In the genomic region with DNA sequence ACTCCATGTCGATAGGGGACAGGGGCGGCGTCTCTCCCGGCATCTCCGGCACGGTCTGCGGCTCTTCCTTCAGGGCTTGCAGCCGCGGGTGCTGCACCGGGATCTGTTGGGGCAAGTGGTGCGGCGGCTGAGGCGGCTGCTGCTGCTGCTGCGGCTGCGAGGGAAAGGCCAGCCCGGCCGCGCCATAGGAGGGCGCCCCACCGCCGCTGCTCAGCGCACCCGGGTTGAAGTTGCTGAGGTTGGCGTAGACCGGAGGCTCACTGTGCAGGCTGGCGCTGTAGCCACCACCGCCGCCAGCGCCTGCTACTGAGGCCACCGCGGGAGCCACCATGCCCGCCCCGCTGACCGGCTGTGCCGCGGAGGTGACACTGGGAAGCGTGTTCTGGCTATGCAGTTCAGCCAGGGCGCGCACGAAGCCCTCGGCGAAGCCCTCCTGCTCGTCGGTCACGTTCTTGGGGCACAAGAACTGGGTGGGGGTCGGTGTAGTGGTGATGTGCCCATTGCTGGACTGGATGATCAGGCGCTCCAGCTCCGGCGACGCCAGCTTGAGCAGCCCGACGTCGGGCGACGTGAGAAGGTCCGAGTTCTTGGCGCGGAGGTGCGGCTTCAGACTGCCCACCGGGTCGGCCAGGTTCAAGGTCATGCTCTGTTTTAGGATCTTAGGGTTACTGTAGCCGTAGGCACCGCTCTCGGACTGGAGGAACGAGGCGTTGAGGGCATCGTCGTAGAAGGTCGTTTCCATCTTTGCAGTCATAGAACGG, we compare ENCODE assay signal across 8 mouse cellular contexts. TPM values are rescaled to one million over a fixed set of nuclear protein-coding genes. Genes with fewer than 3 reads are reported as not detected.
DNase-seq lines count a peak whose midpoint lies in the region; ATAC-seq and TF ChIP-seq lines count a peak whose summit lies in the region.

No protein-coding gene starts in this region.

- peak; percentile 11; the same call in 1 of the 2 replicates for ATAC-seq in forebrain, embryonic 13.5 days
- peak; percentile 10 for ATAC-seq in liver, embryonic 16.5 days (ENCODE audit: low read depth)
- ATAC-seq in neural tube, embryonic 13.5 days (ENCODE audit: low read depth) = peak; percentile 7; the same call in 1 of the 2 replicates

- no peak for TF ChIP-seq POLR2A in bone marrow macrophage, adult 2 months (IDR thresholded peaks at IDR 0.05; ENCODE audit: borderline replicate concordance, low read depth, low read length)

- peak; percentile 67 for DNase-seq in 3T3-L1 (ENCODE audit: low read depth, low spot score)
- peak; percentile 77 to 86 for DNase-seq in heart, postnatal 10 days
- DNase-seq in layer of hippocampus, adult 11-12 months (ENCODE audit: low spot score) = peak; percentile 79
- peak; percentile 54 for DNase-seq in telencephalon, adult 2 months (ENCODE audit: low read depth, low spot score)

- no peaks in the 10 kb centered on the region for H3K27me3 ChIP-seq in forebrain, embryonic 13.5 days
- H3K27me3 ChIP-seq in liver, embryonic 16.5 days (ENCODE audit: control insufficient read depth, insufficient read depth, low read depth, low read length) = peaks cover 43% of the 10 kb centered on the region
- H3K27me3 ChIP-seq in neural tube, embryonic 13.5 days = no peaks in the 10 kb centered on the region

- intact Hi-C loops in heart, postnatal 10 days (cut with DNase I) = loop anchor here (2.0 to 5.0 kb wide), 7 partner anchors 232 to 820 kb away; a partner anchor contains a TSS

- no peaks in the 10 kb centered on the region for H3K9me3 ChIP-seq in forebrain, embryonic 13.5 days (replicated peaks)
- no peaks in the 10 kb centered on the region for H3K9me3 ChIP-seq in liver, embryonic 16.5 days (replicated peaks; ENCODE audit: control insufficient read depth, low read length)
- no peaks in the 10 kb centered on the region for H3K9me3 ChIP-seq in neural tube, embryonic 13.5 days

- H3K9ac ChIP-seq in forebrain, embryonic 13.5 days = peak overlapping the region; percentile 97
- peak overlapping the region; percentile 65 for H3K9ac ChIP-seq in liver, embryonic 16.5 days (ENCODE audit: low read depth, low read length)
- H3K9ac ChIP-seq in neural tube, embryonic 13.5 days = peak overlapping the region; percentile 80

- H3K27ac ChIP-seq in bone marrow macrophage, adult 2 months (ENCODE audit: insufficient read depth, low read depth, low read length) = peak overlapping the region; percentile 92
- peak overlapping the region; percentile 98 for H3K27ac ChIP-seq in forebrain, embryonic 13.5 days
- H3K27ac ChIP-seq in liver, embryonic 16.5 days (ENCODE audit: low read length) = peak overlapping the region; percentile 75
- H3K27ac ChIP-seq in neural tube, embryonic 13.5 days (replicated peaks) = peak overlapping the region; percentile 92

- 0 out of 2 replicates have a peak, but pooled peaks have one; percentile 1 for TF ChIP-seq CTCF in bone marrow macrophage, adult 2 months (IDR thresholded peaks at IDR 0.05; ENCODE audit: low read depth, low read length)

- peaks cover 15% of the 10 kb centered on the region for H3K4me1 ChIP-seq in bone marrow macrophage, adult 2 months (ENCODE audit: control insufficient read depth, insufficient read depth, low read length)
- peaks cover 42% of the 10 kb centered on the region for H3K4me1 ChIP-seq in forebrain, embryonic 13.5 days
- H3K4me1 ChIP-seq in liver, embryonic 16.5 days (ENCODE audit: control insufficient read depth, low read depth, low read length) = peaks cover 5% of the 10 kb centered on the region; the same call in 1 of the 2 replicates
- H3K4me1 ChIP-seq in neural tube, embryonic 13.5 days (replicated peaks) = peaks cover 37% of the 10 kb centered on the region

- peak overlapping the region; percentile 90 for H3K4me3 ChIP-seq in bone marrow macrophage, adult 2 months (ENCODE audit: insufficient read depth, low read length)
- H3K4me3 ChIP-seq in forebrain, embryonic 13.5 days = peak overlapping the region; percentile 86
- peak overlapping the region; percentile 66 for H3K4me3 ChIP-seq in liver, embryonic 16.5 days (ENCODE audit: low read depth, low read length)
- H3K4me3 ChIP-seq in neural tube, embryonic 13.5 days = peak overlapping the region; percentile 76

- H3K4me2 ChIP-seq in forebrain, embryonic 13.5 days = peak overlapping the region; percentile 91
- H3K4me2 ChIP-seq in liver, embryonic 16.5 days (ENCODE audit: low read depth, low read length) = peak overlapping the region; percentile 64
- peak overlapping the region; percentile 96 for H3K4me2 ChIP-seq in neural tube, embryonic 13.5 days

- H3K36me3 ChIP-seq in forebrain, embryonic 13.5 days (ENCODE audit: poor library complexity, severe bottlenecking) = no peaks in the 10 kb centered on the region
- no peaks in the 10 kb centered on the region for H3K36me3 ChIP-seq in liver, embryonic 16.5 days (ENCODE audit: control insufficient read depth, insufficient read depth)
- H3K36me3 ChIP-seq in neural tube, embryonic 13.5 days = no peaks in the 10 kb centered on the region

- WGBS in forebrain, embryonic 13.5 days = under 1% methylated on average over 66 of the region's 70 CpGs
- under 1% methylated on average over 69 of the region's 70 CpGs for WGBS in liver, embryonic 16.5 days (ENCODE audit: insufficient replicate concordance)
- WGBS in neural tube, embryonic 13.5 days = under 1% methylated on average over 70 of the region's 70 CpGs

RNA-seq across cellular contexts. Expression of a gene that starts 1.3 kb away (rescaled TPM):
- 37.4 and 39.6 TPM in 2 replicates for polyA plus RNA-seq in bone marrow macrophage, adult 2 months (2012; ENCODE audit: insufficient read depth, insufficient read length, missing spikeins)
- 87.2 and 97.6 TPM in 2 replicates for polyA plus RNA-seq in forebrain, embryonic 13.5 days (2015; fragmentation: Nextera tagmentation; extraction: Ambion mirVana)
- 10 to 100 TPM; 58.9 to 65.6 TPM for total RNA-seq in heart, postnatal 10 days (2021)
- 4.5 and 5.5 TPM in 2 replicates for polyA plus RNA-seq in liver, embryonic 16.5 days (2015; fragmentation: Nextera tagmentation; extraction: Ambion mirVana)
- 77.6 and 79.5 TPM in 2 replicates for polyA plus RNA-seq in neural tube, embryonic 13.5 days (2015; fragmentation: Nextera tagmentation; extraction: Ambion mirVana)

Comparison
In these comparisons a context has a peak if more than half of its experiments do, and no peak if none do; other contexts are left out.
1. Peak in every context shown above with its lines: DNase-seq, ATAC-seq, H3K4me3 ChIP-seq and H3K27ac ChIP-seq.